Mouse (Mus musculus) midbrain, embryonic 14.5 days (tissue): ENCODE measurements around the gene Cd164. TPM values are rescaled to one million over a fixed set of nuclear protein-coding genes. Genes with fewer than 3 reads are reported as not detected.

Experiments used
- ATAC-seq: fragments of 200-750 bp; cut with Nextera tagmentation; 2 replicates; pipeline ENCODE4 v1.8.0; 2017; ENCODE audit warnings: moderate number of reproducible peaks, moderate library complexity; ENCODE audit not compliant: low FRiP score, low TSS enrichment
- DNase-seq: peaks from one replicate; pipeline ENCODE4 v3.0.0-alpha.2; 2015
- H3K27ac ChIP-seq: fragments of 300-500 bp; sonication (generic); replicated peaks from 2 replicates; pipeline ENCODE4 v1.5.1; 2014; ENCODE audit warnings: mild to moderate bottlenecking, low read depth, low read length, moderate library complexity
- H3K27me3 ChIP-seq: fragments of 300-500 bp; sonication (generic); 2 replicates; pipeline ENCODE4 v1.6.1; 2014; ENCODE audit warnings: low read length, control low read depth, mixed read lengths; ENCODE audit not compliant: control insufficient read depth, insufficient read depth
- H3K36me3 ChIP-seq: fragments of 300-500 bp; sonication (generic); 2 replicates; pipeline ENCODE4 v1.6.1; 2014; ENCODE audit warnings: low read length, control low read depth; ENCODE audit not compliant: control insufficient read depth, insufficient read depth
- H3K4me1 ChIP-seq: fragments of 300-500 bp; sonication (generic); 2 replicates; pipeline ENCODE4 v1.6.1; 2014; ENCODE audit warnings: mild to moderate bottlenecking, antibody characterized with exemption, low read length, control low read depth; ENCODE audit not compliant: control insufficient read depth, insufficient read depth
- H3K4me2 ChIP-seq: fragments of 300-500 bp; sonication (generic); 2 replicates; pipeline ENCODE4 v1.6.1; 2014; ENCODE audit warnings: mild to moderate bottlenecking, low read length, moderate library complexity
- H3K4me3 ChIP-seq: fragments of 300-500 bp; sonication (generic); replicated peaks from 2 replicates; pipeline ENCODE4 v1.5.1; 2014; ENCODE audit warnings: low read depth, low read length
- H3K9ac ChIP-seq: fragments of 300-500 bp; sonication (generic); replicated peaks from 2 replicates; pipeline ENCODE4 v1.6.1; 2014; ENCODE audit warnings: mild to moderate bottlenecking, low read length, moderate library complexity
- H3K9me3 ChIP-seq: fragments of 300-500 bp; sonication (generic); 2 replicates; pipeline ENCODE4 v1.6.1; 2016; ENCODE audit warnings: low read length, control low read depth, mixed read lengths; ENCODE audit not compliant: control insufficient read depth
- WGBS: fragments of 180-500 bp; shearing (Covaris S2); extraction: QIAGEN DNeasy Blood & Tissue Kit; methylation state at CpG from one replicate; pipeline ENCODE4 v1.1.7; 2014; 5-methylcytosine and 5-hydroxymethylcytosine counted together
- polyA plus RNA-seq: library from polyadenylated mRNA; unstranded; fragments of >200 nt; fragmentation: Nextera tagmentation; extraction: Ambion mirVana; gene quantifications from 2 replicates; pipeline ENCODE4 v1.2.1, GENCODE M21; 2014

Gene Cd164
- 34.9 and 63.8 TPM in 2 replicates for polyA plus RNA-seq

- WGBS = under 1% methylated on average over 69 of the region's 69 CpGs
- peak within 1 kb of the TSS; percentile 98 for H3K27ac ChIP-seq
Measured at GRCm38 (mm10) chr10:41518981-41519618, at the start of gene Cd164. TSS of gene Cd164 (plus strand) at chr10:41519414.

GRCm38 (mm10) chr10:41470693-41471092 lies 48.5 kb upstream of the Cd164 start:
- H3K4me2 ChIP-seq = no peak overlapping the region
- WGBS = 91% methylated on average over 3 of the region's 3 CpGs
- H3K9ac ChIP-seq = no peak overlapping the region
- H3K4me3 ChIP-seq = no peak overlapping the region
- ATAC-seq (no peak), DNase-seq (no peak)
- peaks cover under 1% of the 10 kb centered on the region; the same call in 1 of the 2 replicates for H3K4me1 ChIP-seq
- H3K9me3 ChIP-seq = no peaks in the 10 kb centered on the region
- peaks cover 10% of the 10 kb centered on the region; the same call in 1 of the 2 replicates for H3K36me3 ChIP-seq
- no peaks in the 10 kb centered on the region for H3K27me3 ChIP-seq
- H3K27ac ChIP-seq = no peak overlapping the region

More at GRCm38 (mm10) chr10:41518981-41519618, at the start of gene Cd164:
- no peaks in the 10 kb centered on the region for H3K27me3 ChIP-seq
- peak within 1 kb of the TSS; percentile 64 for H3K9ac ChIP-seq
- no peaks in the 10 kb centered on the region for H3K9me3 ChIP-seq
- H3K4me2 ChIP-seq = peak within 1 kb of the TSS; percentile 93
- H3K36me3 ChIP-seq = no peaks in the 10 kb centered on the region
- DNase-seq (peak; percentile 97), ATAC-seq (peak; percentile 93)
- peak within 1 kb of the TSS; percentile 90 for H3K4me3 ChIP-seq
- H3K4me1 ChIP-seq = peaks cover 27% of the 10 kb centered on the region

GRCm38 (mm10) chr10:41472534-41472933 lies 46.7 kb upstream of the Cd164 start:
- no peak overlapping the region for H3K9ac ChIP-seq
- ATAC-seq (no peak), DNase-seq (no peak)
- no peak overlapping the region for H3K4me3 ChIP-seq
- H3K4me2 ChIP-seq = no peak overlapping the region
- H3K4me1 ChIP-seq = peaks cover 17% of the 10 kb centered on the region
- H3K9me3 ChIP-seq = no peaks in the 10 kb centered on the region
- no peak overlapping the region for H3K27ac ChIP-seq
- H3K36me3 ChIP-seq = 0 out of 2 replicates have a peak, but pooled peaks cover 4% of the 10 kb centered on the region
- no peaks in the 10 kb centered on the region for H3K27me3 ChIP-seq

- Histone ChIP-seq H3K4me1 (peaks cover 20% of the 10 kb centered on the region), H3K9ac (no peak overlapping the region)
Measured at GRCm38 (mm10) chr10:41472962-41473481, 46.2 kb upstream of the Cd164 start.

GRCm38 (mm10) chr10:41473782-41474468 lies 45.3 kb upstream of the Cd164 start:
- Histone ChIP-seq H3K9ac (no peak overlapping the region), H3K27ac (no peak overlapping the region), H3K4me3 (no peak overlapping the region), H3K36me3 (no peaks in the 10 kb centered on the region), H3K27me3 (no peaks in the 10 kb centered on the region), H3K9me3 (no peaks in the 10 kb centered on the region), H3K4me2 (no peak overlapping the region), H3K4me1 (peaks cover 21% of the 10 kb centered on the region)
- WGBS = 89% methylated on average over 6 of the region's 6 CpGs
- DNase-seq (no peak), ATAC-seq (no peak)

More at GRCm38 (mm10) chr10:41472962-41473481, 46.2 kb upstream of the Cd164 start:
- no peak for DNase-seq
- Histone ChIP-seq H3K4me2 (no peak overlapping the region), H3K27ac (no peak overlapping the region), H3K36me3 (0 out of 2 replicates have a peak, but pooled peaks cover 4% of the 10 kb centered on the region), H3K4me3 (no peak overlapping the region), H3K9me3 (no peaks in the 10 kb centered on the region), H3K27me3 (no peaks in the 10 kb centered on the region)
- WGBS = 77% methylated on average over 5 of the region's 5 CpGs
- no peak for ATAC-seq

- no peak overlapping the region for H3K4me2 ChIP-seq
- H3K27ac ChIP-seq = no peak overlapping the region
- DNase-seq (no peak), ATAC-seq (no peak)
- no peaks in the 10 kb centered on the region for H3K9me3 ChIP-seq
- 93% methylated on average over 1 of the region's 1 CpGs for WGBS
- no peaks in the 10 kb centered on the region for H3K36me3 ChIP-seq
- H3K4me3 ChIP-seq = no peak overlapping the region
- H3K4me1 ChIP-seq = peaks cover 21% of the 10 kb centered on the region
- H3K9ac ChIP-seq = no peak overlapping the region
- no peaks in the 10 kb centered on the region for H3K27me3 ChIP-seq
Measured at GRCm38 (mm10) chr10:41474981-41475391, 44.2 kb upstream of the Cd164 start.

- Histone ChIP-seq H3K4me3 (peak within 1 kb of the TSS; percentile 53), H3K9ac (peak within 1 kb of the TSS; percentile 66), H3K27ac (peak within 1 kb of the TSS; percentile 74), H3K4me2 (peak within 1 kb of the TSS; percentile 93), H3K36me3 (no peaks in the 10 kb centered on the region), H3K27me3 (no peaks in the 10 kb centered on the region), H3K9me3 (no peaks in the 10 kb centered on the region), H3K4me1 (peaks cover 21% of the 10 kb centered on the region)
- DNase-seq (peak; percentile 72), ATAC-seq (peak; percentile 61)
- WGBS = under 1% methylated on average over 35 of the region's 35 CpGs
Measured at GRCm38 (mm10) chr10:41476171-41477017, 42.8 kb upstream of the Cd164 start, which contains the start of gene Mical1. TSS of gene Mical1 (plus strand) at chr10:41476314.

GRCm38 (mm10) chr10:41477018-41477277 lies 42.3 kb upstream of the Cd164 start:
- peak overlapping the region; percentile 53 for H3K4me3 ChIP-seq
- 0% methylated on average over 9 of the region's 9 CpGs for WGBS
- H3K27ac ChIP-seq = peak overlapping the region; percentile 74
- H3K4me2 ChIP-seq = peak overlapping the region; percentile 93
- H3K9ac ChIP-seq = peak overlapping the region; percentile 66
- H3K27me3 ChIP-seq = no peaks in the 10 kb centered on the region
- ATAC-seq = peak; percentile 34; the same call in 1 of the 2 replicates
- H3K9me3 ChIP-seq = no peaks in the 10 kb centered on the region
- peaks cover 21% of the 10 kb centered on the region for H3K4me1 ChIP-seq
- DNase-seq = peak; percentile 75
- peaks cover under 1% of the 10 kb centered on the region; the same call in 1 of the 2 replicates for H3K36me3 ChIP-seq
